Mouse (Mus musculus) heart, adult 2 months (tissue): ENCODE results near the gene Emp3.

Experiments
- CTCF ChIP-seq: fragments of 200-600 bp; IDR thresholded peaks from 2 replicates; pipeline ENCODE4 v1.8.1; 2022; ENCODE audit warnings: antibody characterized with exemption, mild to moderate bottlenecking, moderate library complexity
- EP300 ChIP-seq: fragments of 200-500 bp; IDR thresholded peaks from 2 replicates; pipeline ENCODE4 v1.6.1; 2011; ENCODE audit warnings: low read depth, low read length, control low read depth; ENCODE audit not compliant: insufficient read depth
- POLR2A ChIP-seq: fragments of 200-500 bp; IDR thresholded peaks from 2 replicates; pipeline ENCODE4 v1.6.1; 2011; ENCODE audit warnings: mild to moderate bottlenecking, low read depth, low read length, control low read depth; ENCODE audit not compliant: insufficient read depth

GRCm38 (mm10) chr7:45906622-45907021 lies 14.6 kb downstream of the Emp3 start:
- no peak for TF ChIP-seq CTCF
- TF ChIP-seq POLR2A, result no peak
- no peak for TF ChIP-seq EP300
